Mouse (Mus musculus) small intestine, adult 2 months (tissue): ENCODE data around the gene Tdp2.

Experiments
- CTCF ChIP-seq: fragments of 200-500 bp; IDR thresholded peaks from 2 replicates; pipeline ENCODE4 v1.5.1; 2012; ENCODE audit warnings: low read depth, mild to moderate bottlenecking, control low read depth, inconsistent platforms, low read length, moderate library complexity, mixed read lengths; ENCODE audit not compliant: insufficient replicate concordance, insufficient read length; ENCODE audit errors: extremely low read depth
- POLR2A ChIP-seq: fragments of 200-500 bp; IDR thresholded peaks from 2 replicates; pipeline ENCODE4 v1.6.1; 2012; ENCODE audit warnings: low read depth, mild to moderate bottlenecking, control low read depth, inconsistent platforms, low read length, moderate library complexity

DNA sequence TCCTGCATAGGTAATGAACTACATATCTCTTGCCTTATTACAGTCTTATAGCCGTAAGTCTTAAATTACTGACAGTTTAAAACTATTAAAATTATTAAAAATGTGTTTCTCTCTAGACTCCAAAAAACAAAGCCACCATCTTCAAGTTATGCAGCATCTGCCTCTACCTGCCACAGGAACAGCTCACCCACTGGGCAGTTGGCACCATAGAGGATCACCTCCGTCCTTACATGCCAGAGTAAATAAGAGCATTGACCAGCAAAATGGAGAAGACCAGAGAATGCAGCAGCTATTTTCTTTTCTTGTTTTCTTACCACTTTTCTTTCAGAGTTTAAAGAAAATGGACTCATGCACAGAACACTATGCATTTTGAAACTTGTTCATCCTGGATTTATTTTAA, 19.0 kb upstream of the Tdp2 start:
- TF ChIP-seq CTCF = no peak
- TF ChIP-seq POLR2A = no peak
